Mouse (Mus musculus) midbrain, embryonic 10.5 days (tissue): Measurements from ENCODE around the gene Aco2. TPM values are rescaled to one million over a fixed set of nuclear protein-coding genes. Genes with fewer than 3 reads are reported as not detected.

Experiments used
- DNase-seq: peaks from one replicate; pipeline ENCODE4 v3.0.0-alpha.2; 2017; ENCODE audit warnings: low spot score
- H3K27ac ChIP-seq: fragments of 300-500 bp; sonication (generic); replicated peaks from 2 replicates; pipeline ENCODE4 v1.5.1; 2016; ENCODE audit warnings: mild to moderate bottlenecking
- H3K27me3 ChIP-seq: fragments of 300-500 bp; sonication (generic); 2 replicates; pipeline ENCODE4 v1.6.1; 2016; ENCODE audit warnings: low read depth, mild to moderate bottlenecking; ENCODE audit not compliant: poor library complexity, severe bottlenecking
- H3K36me3 ChIP-seq: fragments of 300-500 bp; sonication (generic); 2 replicates; pipeline ENCODE4 v1.6.1; 2016; ENCODE audit warnings: mild to moderate bottlenecking, moderate library complexity
- H3K4me1 ChIP-seq: fragments of 300-500 bp; sonication (generic); 2 replicates; pipeline ENCODE4 v1.6.1; 2016
- H3K4me3 ChIP-seq: fragments of 300-500 bp; sonication (generic); 2 replicates; pipeline ENCODE4 v1.5.1; 2016; ENCODE audit warnings: mild to moderate bottlenecking, moderate library complexity
- H3K9me3 ChIP-seq: fragments of 300-500 bp; sonication (generic); replicated peaks from 2 replicates; pipeline ENCODE4 v1.6.1; 2016; ENCODE audit warnings: mild to moderate bottlenecking
- WGBS: fragments of 180-500 bp; shearing (Covaris S2); methylation state at CpG from one replicate; pipeline ENCODE4 v1.1.7; 2016; 5-methylcytosine and 5-hydroxymethylcytosine counted together
- polyA plus RNA-seq: library from polyadenylated mRNA; unstranded; fragments of >200 nt; fragmentation: Nextera tagmentation; extraction: Ambion mirVana; gene quantifications from 2 replicates; pipeline ENCODE4 v1.2.1, GENCODE M21; 2016

Gene Aco2
- polyA plus RNA-seq, 1 experiment from 2014 or later = 152 TPM

DNA sequence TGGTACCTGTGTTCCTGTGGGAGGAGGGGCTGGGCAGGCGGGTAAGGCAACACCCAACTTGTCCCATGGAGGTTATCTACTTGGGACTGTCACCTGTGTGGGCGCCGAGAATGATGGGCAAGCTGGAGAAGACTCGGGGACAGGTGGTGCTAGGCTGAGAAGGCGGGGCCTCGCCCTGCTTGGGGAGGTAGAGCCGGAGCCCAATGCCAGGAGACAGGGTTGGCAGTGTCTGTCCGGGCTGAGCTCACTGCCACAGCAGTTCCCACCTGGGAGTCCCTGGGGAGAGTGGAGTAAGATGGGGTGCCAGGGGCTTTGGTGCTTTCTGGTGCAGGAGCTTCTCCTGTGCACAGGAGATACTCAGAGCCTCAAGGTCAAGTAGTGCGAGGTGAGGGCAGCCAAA lies 23.0 kb upstream of the Aco2 start:
- Histone ChIP-seq H3K36me3 (peaks cover 69% of the 10 kb centered on the region), H3K27me3 (no peaks in the 10 kb centered on the region), H3K4me3 (no peak overlapping the region), H3K4me1 (0 out of 2 replicates have a peak, but pooled peaks cover 7% of the 10 kb centered on the region), H3K27ac (no peak overlapping the region), H3K9me3 (no peaks in the 10 kb centered on the region)
- DNase-seq = no peak
- WGBS = 87% methylated on average over 9 of the region's 9 CpGs

DNA sequence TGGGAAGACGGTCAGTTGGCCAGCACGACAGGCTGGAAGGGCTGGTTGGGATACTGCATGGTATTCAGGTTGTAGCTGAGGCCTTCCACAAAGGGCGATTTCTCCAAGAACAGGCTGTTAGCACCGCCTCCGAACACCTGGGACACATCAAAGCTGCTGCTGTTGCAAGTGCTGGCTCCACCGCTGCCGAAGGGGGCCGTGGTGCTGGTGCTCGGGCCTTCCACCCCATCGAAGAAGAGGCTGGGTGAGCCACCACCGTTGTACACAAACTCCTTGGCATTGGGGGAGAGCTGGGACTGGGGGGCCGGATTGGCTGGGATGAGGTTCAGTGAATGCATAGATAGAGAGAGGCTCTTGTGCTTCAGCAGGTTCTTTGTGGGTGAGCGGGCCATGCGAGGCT lies 21.4 kb upstream of the Aco2 start:
- no peaks in the 10 kb centered on the region for H3K27me3 ChIP-seq
- no peak overlapping the region for H3K4me3 ChIP-seq
- WGBS = 90% methylated on average over 14 of the region's 14 CpGs
- no peaks in the 10 kb centered on the region for H3K9me3 ChIP-seq
- DNase-seq = no peak
- peaks cover 11% of the 10 kb centered on the region for H3K4me1 ChIP-seq
- H3K36me3 ChIP-seq = peaks cover 81% of the 10 kb centered on the region
- H3K27ac ChIP-seq = no peak overlapping the region

DNA sequence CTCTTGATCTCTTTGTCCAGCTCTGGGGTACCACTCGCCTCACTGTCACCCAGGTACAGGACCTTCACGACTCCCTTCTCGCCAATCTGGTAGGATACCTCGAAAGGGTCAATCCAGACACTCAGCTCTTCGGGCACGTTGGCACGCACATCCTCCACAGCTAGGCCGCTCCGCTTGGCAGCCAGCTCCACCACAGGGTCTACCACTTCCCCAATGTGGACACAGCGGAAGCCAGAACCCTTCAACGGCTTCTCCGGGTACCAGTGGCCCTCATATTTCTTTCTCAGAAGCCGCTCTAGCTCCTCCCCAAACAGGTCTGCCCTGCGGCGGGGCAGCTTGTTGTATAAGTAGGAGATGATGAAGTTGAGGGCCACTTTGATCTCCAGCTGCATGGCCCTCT lies 20.7 kb upstream of the Aco2 start:
- peaks cover 81% of the 10 kb centered on the region for H3K36me3 ChIP-seq
- H3K4me3 ChIP-seq = no peak overlapping the region
- no peaks in the 10 kb centered on the region for H3K9me3 ChIP-seq
- WGBS = 97% methylated on average over 15 of the region's 15 CpGs
- no peaks in the 10 kb centered on the region for H3K27me3 ChIP-seq
- H3K27ac ChIP-seq = no peak overlapping the region
- H3K4me1 ChIP-seq = peaks cover 15% of the 10 kb centered on the region
- DNase-seq = no peak

DNA sequence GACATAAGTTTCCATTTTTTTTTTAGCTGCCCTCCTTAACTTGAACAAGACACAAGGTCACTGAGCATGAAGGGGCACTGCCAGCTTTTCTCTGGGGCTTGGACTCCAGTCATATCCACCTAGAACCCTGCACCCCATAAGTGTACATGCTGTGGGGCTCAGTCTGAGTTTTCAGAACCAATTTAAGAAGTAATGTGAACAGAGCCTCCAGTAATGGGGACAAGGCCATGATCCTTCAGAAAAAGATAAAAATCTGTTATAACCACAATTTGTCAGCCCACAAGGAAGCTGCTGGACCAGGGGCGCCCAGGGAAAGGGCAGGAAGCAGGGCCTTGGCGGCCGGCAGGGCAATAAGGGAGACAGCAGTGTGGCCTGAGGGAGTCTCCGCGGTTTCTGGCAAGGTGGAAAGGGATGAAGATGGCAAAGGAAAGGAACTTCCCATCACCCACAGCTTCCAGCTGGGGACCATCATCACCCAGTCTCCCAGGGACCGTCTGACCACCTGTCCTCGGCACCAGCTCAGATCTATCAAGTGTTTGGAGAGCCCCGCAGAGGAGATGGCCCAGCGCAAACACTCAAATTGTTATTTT lies 19.6 kb upstream of the Aco2 start:
- Histone ChIP-seq H3K27me3 (no peaks in the 10 kb centered on the region), H3K9me3 (no peaks in the 10 kb centered on the region), H3K27ac (no peak overlapping the region), H3K4me1 (peaks cover 24% of the 10 kb centered on the region), H3K36me3 (peaks cover 74% of the 10 kb centered on the region), H3K4me3 (no peak overlapping the region)
- no peak for DNase-seq
- WGBS = 94% methylated on average over 9 of the region's 9 CpGs

DNA sequence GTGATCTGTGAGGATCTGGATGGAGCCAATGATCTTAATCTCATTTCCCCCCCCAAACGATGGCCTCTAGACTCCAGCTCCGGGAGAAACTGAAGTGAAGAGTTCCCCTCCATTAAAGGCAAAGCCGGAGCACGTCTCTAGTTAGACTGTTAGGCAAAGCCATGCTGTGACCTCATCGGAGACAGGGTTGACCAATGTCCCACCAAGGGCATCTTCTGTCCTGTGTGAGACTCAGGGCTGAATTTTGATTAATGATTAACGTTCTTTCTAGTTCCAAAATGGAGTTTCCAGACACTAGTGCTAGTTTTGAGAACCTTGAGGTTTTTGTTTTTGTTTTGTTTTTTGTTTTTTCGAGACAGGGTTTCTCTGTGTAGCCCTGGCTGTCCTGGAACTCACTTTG lies 19.0 kb upstream of the Aco2 start:
- Histone ChIP-seq H3K36me3 (peaks cover 68% of the 10 kb centered on the region), H3K4me3 (no peak overlapping the region), H3K4me1 (peaks cover 24% of the 10 kb centered on the region), H3K27ac (no peak overlapping the region), H3K27me3 (no peaks in the 10 kb centered on the region), H3K9me3 (no peaks in the 10 kb centered on the region)
- DNase-seq = no peak
- WGBS = 89% methylated on average over 7 of the region's 7 CpGs

GRCm38 (mm10) chr15:81856030-81856790 lies 15.9 kb upstream of the Aco2 start:
- H3K36me3 ChIP-seq = peaks cover 41% of the 10 kb centered on the region
- peaks cover 40% of the 10 kb centered on the region for H3K4me1 ChIP-seq
- H3K9me3 ChIP-seq = no peaks in the 10 kb centered on the region
- peak; percentile 91 for DNase-seq
- no peaks in the 10 kb centered on the region for H3K27me3 ChIP-seq
- under 1% methylated on average over 28 of the region's 28 CpGs for WGBS
- H3K27ac ChIP-seq = peak overlapping the region; percentile 94
- H3K4me3 ChIP-seq = peak overlapping the region; percentile 95

GRCm38 (mm10) chr15:81856938-81857723 lies 15.0 kb upstream of the Aco2 start:
- peak; percentile 34 for DNase-seq
- Histone ChIP-seq H3K27me3 (no peaks in the 10 kb centered on the region), H3K4me3 (peak overlapping the region; percentile 95), H3K4me1 (peaks cover 40% of the 10 kb centered on the region), H3K9me3 (no peaks in the 10 kb centered on the region), H3K36me3 (peaks cover 31% of the 10 kb centered on the region), H3K27ac (peak overlapping the region; percentile 94)
- 1% methylated on average over 14 of the region's 14 CpGs for WGBS

- DNase-seq = no peak
- Histone ChIP-seq H3K36me3 (peaks cover 26% of the 10 kb centered on the region), H3K27me3 (no peaks in the 10 kb centered on the region), H3K4me3 (peak overlapping the region; percentile 95), H3K27ac (peak overlapping the region; percentile 94), H3K4me1 (peaks cover 40% of the 10 kb centered on the region), H3K9me3 (no peaks in the 10 kb centered on the region)
- WGBS = under 1% methylated on average over 33 of the region's 33 CpGs
Measured at GRCm38 (mm10) chr15:81857724-81858116, 14.4 kb upstream of the Aco2 start.

DNA sequence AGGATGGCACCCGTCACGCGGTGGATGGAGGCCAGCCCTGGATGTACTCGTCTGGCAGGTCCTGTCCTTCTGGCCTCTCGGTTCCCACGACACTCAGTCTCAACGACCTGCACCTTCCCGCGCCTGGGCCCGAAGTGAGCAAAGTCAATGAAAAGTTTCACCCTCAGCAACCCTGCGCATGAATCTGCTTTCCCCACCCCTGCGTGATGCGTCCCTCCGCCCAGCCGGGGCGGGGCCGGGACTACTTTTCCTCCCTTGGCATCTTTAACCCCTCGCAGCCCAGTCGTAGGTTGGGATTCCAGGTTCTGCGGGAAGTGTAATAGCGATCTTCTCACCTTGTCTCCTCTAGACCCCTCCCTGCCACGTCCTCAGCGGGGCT lies 14.0 kb upstream of the Aco2 start:
- peak; percentile 91 for DNase-seq
- Histone ChIP-seq H3K36me3 (peaks cover 21% of the 10 kb centered on the region), H3K27ac (peak overlapping the region; percentile 94), H3K4me1 (peaks cover 40% of the 10 kb centered on the region), H3K4me3 (peak overlapping the region; percentile 95), H3K9me3 (no peaks in the 10 kb centered on the region), H3K27me3 (no peaks in the 10 kb centered on the region)
- WGBS = 0% methylated on average over 23 of the region's 23 CpGs

DNA sequence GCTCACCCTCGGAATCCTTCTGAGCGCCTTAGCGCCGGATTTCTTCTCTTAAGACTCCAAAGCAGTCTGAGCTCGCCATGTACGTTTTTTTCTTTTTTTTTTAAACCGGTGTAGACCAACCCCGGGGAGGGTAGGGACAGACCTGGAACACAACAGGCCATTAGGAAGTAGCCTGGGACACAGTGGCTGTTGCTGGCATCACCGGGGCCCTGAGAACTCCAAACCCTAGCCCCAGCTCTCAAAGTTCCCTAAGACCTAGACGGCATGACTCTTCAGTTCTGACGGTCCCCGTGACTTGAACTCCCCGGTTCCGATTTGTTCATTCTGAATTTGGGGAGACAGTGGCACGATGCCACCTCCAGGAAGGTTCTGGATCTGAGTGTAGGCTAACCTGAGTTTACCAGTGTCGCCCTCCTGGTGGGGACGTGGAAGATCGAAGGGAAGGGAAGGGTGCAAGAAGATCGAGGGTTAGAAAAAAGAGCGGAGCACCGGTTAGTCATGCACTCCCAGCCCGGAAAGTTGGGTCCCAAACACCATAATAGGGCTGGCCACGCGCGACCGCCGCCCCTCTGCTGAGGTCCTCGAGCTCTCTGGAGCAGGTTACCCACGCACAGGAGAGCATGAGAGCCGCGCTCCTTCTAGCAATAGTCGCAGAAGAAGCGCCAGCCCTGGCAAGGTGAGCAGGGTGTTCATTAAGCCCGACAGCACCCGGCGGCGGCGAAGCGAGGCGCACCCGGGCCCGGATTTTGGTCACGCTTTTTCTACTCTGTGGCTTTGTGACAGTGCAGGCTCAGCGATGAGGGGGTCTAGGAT lies 13.4 kb upstream of the Aco2 start, which contains the start of gene Tob2:
Gene Tob2, minus strand, starts transcription at position 280 of the 813 bp plus-strand sequence.
- WGBS = under 1% methylated on average over 44 of the region's 44 CpGs

GRCm38 (mm10) chr15:81859330-81860255 lies 12.5 kb upstream of the Aco2 start:
- Histone ChIP-seq H3K4me1 (peaks cover 40% of the 10 kb centered on the region), H3K36me3 (peaks cover 16% of the 10 kb centered on the region), H3K4me3 (peak overlapping the region; percentile 95), H3K27me3 (no peaks in the 10 kb centered on the region), H3K9me3 (no peaks in the 10 kb centered on the region), H3K27ac (peak overlapping the region; percentile 94)
- peak; percentile 89 for DNase-seq
- whole genome bisulfite sequencing = under 1% methylated on average over 39 of the region's 39 CpGs

More for the DNA sequence above, 13.4 kb upstream of the Aco2 start, which contains the start of gene Tob2:
- Histone ChIP-seq H3K27ac (peak within 1 kb of the TSS; percentile 94), H3K4me3 (peak within 1 kb of the TSS; percentile 95), H3K9me3 (no peaks in the 10 kb centered on the region), H3K4me1 (peaks cover 40% of the 10 kb centered on the region), H3K27me3 (no peaks in the 10 kb centered on the region), H3K36me3 (peaks cover 16% of the 10 kb centered on the region)
- peak; percentile 57 for DNase-seq
